Mouse (Mus musculus) lung, adult 2 months (tissue): ENCODE results near the gene Hhatl. TPM values are rescaled to one million over a fixed set of nuclear protein-coding genes. Genes with fewer than 3 reads are reported as not detected.

Experiments
- DNase-seq: peaks from one replicate; pipeline ENCODE4 v3.0.0; 2022
- H3K4me1 ChIP-seq: fragments of 200-500 bp; 2 replicates; pipeline ENCODE4 v1.6.1; 2011; ENCODE audit warnings: low read length; ENCODE audit not compliant: control insufficient read depth, insufficient read depth
- H3K4me3 ChIP-seq: fragments of 200-500 bp; replicated peaks from 2 replicates; pipeline ENCODE3; 2011; ENCODE audit warnings: low read depth, mild to moderate bottlenecking, control low read depth, low read length; ENCODE audit errors: extremely low read depth
- CTCF ChIP-seq: fragments of 200-500 bp; IDR thresholded peaks from 2 replicates; pipeline ENCODE4 v1.5.1; 2011; ENCODE audit warnings: mild to moderate bottlenecking, low read length, control low read depth; ENCODE audit not compliant: insufficient read depth
- POLR2A ChIP-seq: fragments of 200-500 bp; IDR thresholded peaks from 2 replicates; pipeline ENCODE4 v1.6.1; 2011; ENCODE audit warnings: low read depth, mild to moderate bottlenecking, control low read depth, low read length, borderline replicate concordance; ENCODE audit errors: extremely low read depth
- WGBS: fragments of 180-500 bp; shearing (Covaris S2); methylation state at CpG from one replicate; pipeline ENCODE4 v1.1.7; 2018; 5-methylcytosine and 5-hydroxymethylcytosine counted together
- polyA plus RNA-seq: library from polyadenylated mRNA; depleted of rRNA; stranded (reverse); fragments of >200 nt; gene quantifications from 2 replicates; pipeline ENCODE4 v1.2.3, GENCODE M21; 2012

Hhatl gene
- polyA plus RNA-seq, 1 experiment: 11.0 TPM

DNA sequence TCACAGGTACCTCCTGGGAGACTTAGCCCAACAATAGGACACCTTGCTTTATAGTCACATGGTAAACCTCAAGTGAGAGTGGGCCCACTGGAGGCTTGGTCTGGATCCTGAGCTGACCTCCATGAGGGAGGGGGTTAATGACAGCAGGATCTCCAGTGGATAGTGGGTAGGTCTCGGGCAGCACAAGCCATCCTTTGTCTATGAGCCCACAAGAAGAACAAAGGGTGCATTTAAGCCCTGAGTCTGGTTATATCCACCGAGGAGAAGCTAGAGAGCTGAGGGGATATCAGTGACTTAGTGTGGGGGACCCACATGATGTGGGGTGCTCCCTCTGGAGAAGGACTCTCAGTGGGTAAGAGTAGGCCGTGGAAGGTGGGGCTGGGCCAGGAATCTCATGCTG lies 16.2 kb upstream of the Hhatl start:
- H3K4me3 ChIP-seq: no peak overlapping the region
- peaks cover 9% of the 10 kb centered on the region for H3K4me1 ChIP-seq
- TF ChIP-seq CTCF: no peak
- TF ChIP-seq POLR2A: no peak
- 85% methylated on average over 3 of the region's 3 CpGs for WGBS
- DNase-seq: no peak

DNA sequence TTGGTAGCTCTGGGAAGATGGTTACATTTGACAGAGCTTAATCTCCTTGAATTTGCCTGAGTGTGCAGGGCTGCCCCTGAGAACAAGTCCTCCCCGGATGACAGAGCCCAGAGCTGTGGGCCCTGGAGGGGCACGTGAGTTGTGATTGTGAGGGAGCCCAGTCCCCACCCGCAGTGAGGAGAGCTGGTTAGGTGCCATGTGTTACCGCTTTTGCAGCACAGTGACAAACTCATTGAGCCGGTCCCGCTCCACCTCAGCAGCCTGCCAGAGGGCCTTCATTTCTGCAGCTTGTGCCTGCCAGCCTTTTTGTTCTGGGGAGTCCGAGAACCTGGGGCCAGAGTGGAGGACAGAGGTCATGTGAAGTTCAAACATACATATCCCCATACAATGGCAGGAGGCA lies 15.6 kb upstream of the Hhatl start:
- no peak overlapping the region for H3K4me3 ChIP-seq
- no peak for DNase-seq
- 74% methylated on average over 7 of the region's 7 CpGs for WGBS
- TF ChIP-seq CTCF (no peak), POLR2A (no peak)
- H3K4me1 ChIP-seq: peaks cover 9% of the 10 kb centered on the region

DNA sequence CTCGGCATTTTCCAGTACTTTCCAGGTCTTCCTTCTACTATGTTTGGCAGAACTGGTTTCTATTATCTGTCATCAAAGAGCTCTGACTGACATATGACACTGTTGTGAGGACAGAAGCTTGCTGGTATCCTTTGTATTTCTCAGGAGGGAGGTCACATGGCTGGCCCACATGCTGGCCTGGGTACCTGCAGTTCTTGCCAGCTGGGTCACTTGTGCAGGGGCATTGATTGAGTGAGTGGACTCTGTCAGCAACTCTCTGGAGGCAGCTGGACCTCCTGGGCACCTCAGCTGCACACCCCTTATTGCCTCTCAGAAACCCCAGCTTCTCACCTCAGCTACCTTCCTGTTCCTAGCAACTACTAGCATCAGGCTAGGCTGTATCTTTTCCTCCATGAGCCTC lies 15.2 kb upstream of the Hhatl start:
- no peak for DNase-seq
- WGBS: 68% methylated on average over 1 of the region's 1 CpGs
- TF ChIP-seq POLR2A (no peak), CTCF (no peak)
- H3K4me1 ChIP-seq: peaks cover 9% of the 10 kb centered on the region
- H3K4me3 ChIP-seq: no peak overlapping the region

DNA sequence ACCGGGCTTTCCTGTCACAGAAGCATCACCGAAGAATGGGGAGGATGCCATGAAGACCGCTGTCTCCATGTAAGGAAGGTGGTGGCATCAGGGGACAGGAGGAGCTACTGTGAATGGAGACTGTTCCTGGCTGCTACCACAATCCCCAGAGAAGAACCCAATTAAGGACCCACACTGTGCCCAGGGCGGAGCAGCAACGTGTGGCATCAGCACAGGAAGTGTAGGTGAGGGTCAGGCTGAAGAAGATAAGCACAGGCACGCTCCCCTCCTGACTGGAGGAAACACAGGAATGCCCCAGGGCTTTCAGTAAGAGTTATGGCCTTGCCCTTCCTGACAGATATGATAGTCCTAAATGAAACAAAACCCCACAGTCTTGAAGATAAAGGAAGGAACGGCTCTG lies 10.4 kb upstream of the Hhatl start:
- 53% methylated on average over 7 of the region's 7 CpGs for WGBS
- no peak for DNase-seq
- no peak for TF ChIP-seq CTCF
- no peak for TF ChIP-seq POLR2A
- no peak overlapping the region for H3K4me3 ChIP-seq
- no peaks in the 10 kb centered on the region for H3K4me1 ChIP-seq

DNA sequence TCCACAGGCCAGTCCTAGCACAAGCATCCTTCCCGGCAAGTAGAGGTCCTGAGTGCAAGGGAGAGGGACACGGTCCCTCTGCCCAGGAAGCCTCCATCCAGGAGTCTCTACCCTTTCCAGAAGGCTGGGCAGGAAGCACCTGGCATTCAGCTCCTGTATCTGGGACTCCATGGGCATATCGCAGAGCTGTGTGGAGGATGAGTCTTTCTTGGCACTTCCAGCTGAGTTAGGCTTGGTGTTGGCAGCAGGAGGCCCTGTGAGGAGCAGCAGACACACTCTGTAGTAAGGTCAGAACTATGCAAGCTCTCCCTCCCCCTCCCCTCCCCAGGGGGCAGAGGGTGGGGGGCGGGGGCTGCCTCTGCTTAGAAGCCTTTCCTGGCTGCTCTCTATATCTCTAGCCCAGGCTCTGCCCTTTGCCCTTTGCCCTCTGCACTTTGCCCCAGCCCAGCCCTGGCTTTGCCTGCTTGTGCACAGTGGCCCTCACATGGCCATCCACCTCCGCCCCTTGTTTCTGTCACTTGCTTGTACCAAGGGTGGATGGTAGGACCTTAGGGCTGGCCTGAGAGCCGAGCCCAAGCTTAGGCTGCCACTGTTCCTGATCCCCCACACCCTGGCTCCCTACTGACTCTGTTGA lies 6.7 kb upstream of the Hhatl start:
- TF ChIP-seq CTCF (no peak), POLR2A (no peak)
- no peak for DNase-seq
- Histone ChIP-seq H3K4me1 (no peaks in the 10 kb centered on the region), H3K4me3 (no peak overlapping the region)
- WGBS: 43% methylated on average over 6 of the region's 6 CpGs

DNA sequence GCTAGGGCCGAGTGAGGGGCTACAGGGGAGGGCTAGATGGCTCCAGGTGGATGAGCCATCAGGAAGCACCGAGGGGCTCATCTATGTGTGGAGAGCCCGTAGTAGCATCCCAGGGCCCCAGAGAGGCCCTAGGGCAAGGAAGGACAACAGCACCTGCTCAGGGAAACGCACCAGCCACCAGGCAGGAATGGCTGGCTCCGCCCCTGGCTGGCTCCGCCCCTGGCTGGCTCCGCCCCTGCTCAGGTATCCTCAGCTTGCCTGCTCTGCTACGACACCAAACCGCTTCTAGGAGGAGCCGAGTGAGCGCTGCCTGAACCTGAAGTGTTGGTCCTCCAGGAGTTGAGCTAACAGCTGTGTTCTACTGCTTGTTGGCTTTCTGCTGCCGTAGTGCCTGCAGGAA lies 5.4 kb upstream of the Hhatl start:
- no peak for TF ChIP-seq CTCF
- TF ChIP-seq POLR2A: no peak; the same call in 1 of the 2 replicates
- 19% methylated on average over 12 of the region's 12 CpGs for WGBS
- DNase-seq: peak; percentile 54
- Histone ChIP-seq H3K4me3 (no peak overlapping the region), H3K4me1 (no peaks in the 10 kb centered on the region)

DNA sequence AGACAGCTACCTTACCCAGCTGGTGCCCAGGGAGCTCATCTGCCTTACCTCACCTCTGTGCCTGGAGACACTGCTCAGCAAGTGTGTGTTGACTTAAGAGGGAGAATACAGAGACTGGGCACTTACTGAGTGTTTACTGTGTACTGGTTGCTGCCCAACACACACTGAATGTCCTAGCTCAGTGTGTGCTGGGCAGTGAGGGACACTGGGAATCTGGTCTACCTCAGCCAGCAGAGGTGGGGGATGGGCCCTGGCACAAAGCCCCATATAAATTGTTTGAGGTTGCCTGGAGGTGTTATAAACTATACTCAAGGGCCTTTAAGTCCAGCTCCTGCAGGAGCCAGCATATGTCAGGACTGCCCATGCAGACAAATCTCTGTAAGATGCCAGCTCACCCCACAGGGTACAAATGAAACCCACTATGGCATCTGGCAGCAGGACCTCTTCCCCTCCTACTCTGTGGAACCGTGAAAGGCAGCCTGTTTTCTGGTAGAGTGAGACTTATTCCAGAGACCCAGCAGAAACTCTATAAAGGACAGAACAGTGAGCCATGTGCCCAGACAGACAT lies 2.7 kb upstream of the Hhatl start:
- peak; percentile 18 for DNase-seq
- TF ChIP-seq POLR2A: no peak
- WGBS: 42% methylated on average over 1 of the region's 1 CpGs
- Histone ChIP-seq H3K4me1 (no peaks in the 10 kb centered on the region), H3K4me3 (no peak overlapping the region)

DNA sequence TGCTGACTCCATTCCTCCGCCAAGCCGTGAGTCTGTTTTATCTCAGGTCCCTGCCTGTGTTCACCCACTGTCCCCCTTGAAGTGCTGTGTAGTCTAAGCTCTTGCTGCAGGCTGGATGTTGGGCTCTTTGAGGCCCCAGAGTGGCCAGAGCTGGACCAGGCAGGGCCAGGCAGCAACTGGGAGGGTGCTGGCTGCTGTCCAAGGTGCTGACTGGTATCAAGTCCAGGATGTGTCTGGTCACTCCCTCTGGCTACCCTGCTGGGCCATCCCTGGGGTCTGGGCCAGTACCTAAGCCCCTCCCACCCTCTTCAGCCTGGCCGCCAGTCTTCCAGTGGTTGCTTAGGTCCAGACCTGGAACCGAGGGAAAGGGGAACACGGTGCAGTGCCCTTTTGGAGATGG lies 1.1 kb downstream of the Hhatl start:
- DNase-seq: peak; percentile 25
- H3K4me1 ChIP-seq: no peaks in the 10 kb centered on the region
- H3K4me3 ChIP-seq: no peak overlapping the region
- 19% methylated on average over 5 of the region's 5 CpGs for WGBS
- TF ChIP-seq CTCF: no peak
- no peak for TF ChIP-seq POLR2A

DNA sequence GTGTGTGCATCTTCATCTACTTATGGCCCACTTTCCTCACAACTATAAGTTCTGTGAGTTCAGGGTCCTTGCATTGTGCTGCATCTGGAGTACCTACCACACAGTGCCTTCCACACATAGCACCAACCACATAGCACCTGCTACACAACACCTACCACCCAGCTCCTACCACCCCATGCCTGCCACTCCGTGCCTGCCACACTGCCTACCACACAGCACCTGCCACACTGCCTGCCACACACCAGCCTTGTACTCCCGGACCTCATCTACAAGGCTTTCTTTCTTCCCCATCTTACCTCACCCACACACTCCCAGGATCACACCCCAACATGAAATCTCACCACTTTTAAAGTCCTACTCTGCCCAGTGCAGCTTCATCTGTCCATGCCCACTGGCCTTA lies 5.9 kb downstream of the Hhatl start:
- DNase-seq: no peak
- Histone ChIP-seq H3K4me1 (no peaks in the 10 kb centered on the region), H3K4me3 (no peak overlapping the region)
- 75% methylated on average over 2 of the region's 2 CpGs for WGBS
- TF ChIP-seq CTCF (no peak), POLR2A (no peak)

DNA sequence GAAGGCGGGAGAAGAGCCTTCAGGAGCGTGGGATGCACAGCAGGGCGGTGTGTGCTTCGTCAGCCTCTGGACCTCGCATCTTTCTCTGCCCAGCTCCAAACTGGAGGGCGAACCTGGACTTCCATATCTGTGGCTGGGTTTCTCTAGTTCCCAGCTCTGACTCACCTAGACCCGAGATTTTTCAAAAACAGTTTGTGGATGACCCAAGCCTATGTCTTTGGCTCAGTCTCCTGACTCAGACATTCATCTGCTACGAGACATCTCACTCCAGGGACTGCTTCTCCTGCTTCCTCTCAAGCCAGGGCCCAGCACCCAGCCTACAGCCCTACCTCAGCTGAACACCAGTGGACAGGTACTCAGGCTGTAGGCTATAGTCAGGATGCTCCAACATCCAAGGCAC lies 7.0 kb downstream of the Hhatl start:
- no peak for TF ChIP-seq CTCF
- no peak for TF ChIP-seq POLR2A
- no peaks in the 10 kb centered on the region for H3K4me1 ChIP-seq
- no peak overlapping the region for H3K4me3 ChIP-seq
- DNase-seq: no peak
- WGBS: 81% methylated on average over 8 of the region's 8 CpGs
